Mouse (Mus musculus): ENCODE results near the gene Casq2. TPM values are rescaled to one million over a fixed set of nuclear protein-coding genes. Genes with fewer than 3 reads are reported as not detected.

The Casq2 gene
- 62.6 and 91.2 TPM in 2 replicates for polyA plus RNA-seq (2012; rRNA removed)
- 40.4 and 59.5 TPM in 2 replicates for polyA plus RNA-seq (2014; fragmentation: Nextera tagmentation; extraction: Ambion mirVana)

- no peak within 1 kb of the TSS for H3K4me2 ChIP-seq (replicated peaks; ENCODE audit: low read depth, low read length, severe bottlenecking)
- H3K27me3 ChIP-seq (ENCODE audit: control insufficient read depth, insufficient read depth, low read length): no peaks in the 10 kb centered on the region
- H3K4me3 ChIP-seq (replicated peaks; ENCODE audit: low read length): no peak within 1 kb of the TSS
- H3K9ac ChIP-seq (ENCODE audit: low read depth, low read length, severe bottlenecking): no peak within 1 kb of the TSS
- H3K36me3 ChIP-seq (ENCODE audit: control insufficient read depth, insufficient read depth, low read length): no peaks in the 10 kb centered on the region
- no peak for DNase-seq (ENCODE audit: low spot score)
- 72% methylated on average over 4 of the region's 4 CpGs for WGBS
- H3K9me3 ChIP-seq (ENCODE audit: control insufficient read depth, low read length): no peaks in the 10 kb centered on the region
- no peaks in the 10 kb centered on the region for H3K4me1 ChIP-seq (ENCODE audit: control insufficient read depth, insufficient read depth, low read length)
- 0 out of 2 replicates have a peak within 1 kb of the TSS, but pooled peaks have one; percentile 52 for H3K27ac ChIP-seq (replicated peaks; ENCODE audit: low read depth, low read length)
- 0 out of 2 replicates have a peak, but pooled peaks have one; percentile 35 for ATAC-seq (ENCODE audit: low FRiP score, low read depth)
- TF ChIP-seq POLR2A (IDR thresholded peaks at IDR 0.05; ENCODE audit: borderline replicate concordance, extremely low read depth, insufficient read depth, insufficient read length): no peak
Observed at GRCm38 (mm10) chr3:102086283-102086682, at the start of gene Casq2. Casq2 (plus strand) TSS chr3:102086415.

- WGBS: 82% methylated on average over 5 of the region's 5 CpGs
- Histone ChIP-seq H3K27me3 (ENCODE audit: control insufficient read depth, insufficient read depth, low read length) (no peaks in the 10 kb centered on the region), H3K4me1 (ENCODE audit: control insufficient read depth, insufficient read depth, low read length) (no peaks in the 10 kb centered on the region), H3K36me3 (ENCODE audit: control insufficient read depth, insufficient read depth, low read length) (no peaks in the 10 kb centered on the region), H3K4me3 (replicated peaks; ENCODE audit: low read length) (no peak overlapping the region), H3K9ac (ENCODE audit: low read depth, low read length, severe bottlenecking) (no peak overlapping the region), H3K27ac (replicated peaks; ENCODE audit: low read depth, low read length) (no peak overlapping the region), H3K9me3 (ENCODE audit: control insufficient read depth, low read length) (no peaks in the 10 kb centered on the region), H3K4me2 (replicated peaks; ENCODE audit: low read depth, low read length, severe bottlenecking) (no peak overlapping the region)
- no peak for TF ChIP-seq POLR2A (IDR thresholded peaks at IDR 0.05; ENCODE audit: borderline replicate concordance, extremely low read depth, insufficient read depth, insufficient read length)
- DNase-seq (ENCODE audit: low spot score): no peak
- no peak for ATAC-seq (ENCODE audit: low FRiP score, low read depth)
Observed at GRCm38 (mm10) chr3:102037806-102038205, 48.4 kb upstream of the Casq2 start.

DNA sequence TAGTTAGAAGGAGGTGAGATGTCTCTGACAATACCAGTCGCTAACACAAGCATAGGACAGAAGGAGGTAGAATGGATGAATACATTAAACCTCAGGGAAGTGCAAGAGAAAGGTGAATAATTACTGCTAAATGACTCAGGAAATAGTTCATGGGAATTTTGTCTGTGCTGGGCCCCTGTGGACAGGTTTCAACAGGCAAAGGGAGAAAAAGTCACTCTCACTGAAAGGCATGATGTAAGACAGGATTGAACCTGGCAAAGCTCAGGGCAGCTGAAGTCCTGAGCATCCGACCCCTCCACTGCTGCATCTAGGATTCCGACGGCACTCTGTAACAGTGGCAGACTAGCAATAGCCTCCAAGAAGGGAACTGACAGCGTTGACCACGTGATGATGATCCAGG lies 47.6 kb upstream of the Casq2 start:
- Histone ChIP-seq H3K9me3 (ENCODE audit: control insufficient read depth, low read length) (no peaks in the 10 kb centered on the region), H3K4me2 (replicated peaks; ENCODE audit: low read depth, low read length, severe bottlenecking) (no peak overlapping the region), H3K4me1 (ENCODE audit: control insufficient read depth, insufficient read depth, low read length) (no peaks in the 10 kb centered on the region), H3K36me3 (ENCODE audit: control insufficient read depth, insufficient read depth, low read length) (no peaks in the 10 kb centered on the region), H3K27me3 (ENCODE audit: control insufficient read depth, insufficient read depth, low read length) (no peaks in the 10 kb centered on the region), H3K27ac (replicated peaks; ENCODE audit: low read depth, low read length) (no peak overlapping the region), H3K9ac (ENCODE audit: low read depth, low read length, severe bottlenecking) (no peak overlapping the region), H3K4me3 (replicated peaks; ENCODE audit: low read length) (no peak overlapping the region)
- DNase-seq (ENCODE audit: low spot score) (no peak), ATAC-seq (ENCODE audit: low FRiP score, low read depth) (no peak)
- 76% methylated on average over 6 of the region's 6 CpGs for WGBS
- TF ChIP-seq POLR2A (IDR thresholded peaks at IDR 0.05; ENCODE audit: borderline replicate concordance, extremely low read depth, insufficient read depth, insufficient read length): no peak

- no peaks in the 10 kb centered on the region for H3K27me3 ChIP-seq (ENCODE audit: control insufficient read depth, insufficient read depth, low read length)
- H3K4me2 ChIP-seq (replicated peaks; ENCODE audit: low read depth, low read length, severe bottlenecking): no peak overlapping the region
- no peak overlapping the region for H3K27ac ChIP-seq (replicated peaks; ENCODE audit: low read depth, low read length)
- ATAC-seq (ENCODE audit: low FRiP score, low read depth) (no peak), DNase-seq (ENCODE audit: low spot score) (no peak)
- 81% methylated on average over 4 of the region's 4 CpGs for WGBS
- TF ChIP-seq POLR2A (IDR thresholded peaks at IDR 0.05; ENCODE audit: borderline replicate concordance, extremely low read depth, insufficient read depth, insufficient read length): no peak
- H3K9ac ChIP-seq (ENCODE audit: low read depth, low read length, severe bottlenecking): no peak overlapping the region
- no peaks in the 10 kb centered on the region for H3K4me1 ChIP-seq (ENCODE audit: control insufficient read depth, insufficient read depth, low read length)
- no peak overlapping the region for H3K4me3 ChIP-seq (replicated peaks; ENCODE audit: low read length)
- no peaks in the 10 kb centered on the region for H3K9me3 ChIP-seq (ENCODE audit: control insufficient read depth, low read length)
- H3K36me3 ChIP-seq (ENCODE audit: control insufficient read depth, insufficient read depth, low read length): no peaks in the 10 kb centered on the region
Observed at GRCm38 (mm10) chr3:102041632-102042031, 44.6 kb upstream of the Casq2 start.

- Histone ChIP-seq H3K4me1 (ENCODE audit: control insufficient read depth, insufficient read depth, low read length) (no peaks in the 10 kb centered on the region), H3K9ac (ENCODE audit: low read depth, low read length, severe bottlenecking) (no peak overlapping the region), H3K27ac (replicated peaks; ENCODE audit: low read depth, low read length) (no peak overlapping the region), H3K4me3 (replicated peaks; ENCODE audit: low read length) (no peak overlapping the region), H3K4me2 (replicated peaks; ENCODE audit: low read depth, low read length, severe bottlenecking) (no peak overlapping the region), H3K27me3 (ENCODE audit: control insufficient read depth, insufficient read depth, low read length) (no peaks in the 10 kb centered on the region), H3K36me3 (ENCODE audit: control insufficient read depth, insufficient read depth, low read length) (no peaks in the 10 kb centered on the region), H3K9me3 (ENCODE audit: control insufficient read depth, low read length) (no peaks in the 10 kb centered on the region)
- 30% methylated on average over 3 of the region's 3 CpGs for WGBS
- ATAC-seq (ENCODE audit: low FRiP score, low read depth): no peak
- no peak for TF ChIP-seq POLR2A (IDR thresholded peaks at IDR 0.05; ENCODE audit: borderline replicate concordance, extremely low read depth, insufficient read depth, insufficient read length)
- DNase-seq (ENCODE audit: low spot score): no peak
Observed at GRCm38 (mm10) chr3:102045071-102045470, 41.1 kb upstream of the Casq2 start.

- TF ChIP-seq POLR2A (IDR thresholded peaks at IDR 0.05; ENCODE audit: borderline replicate concordance, extremely low read depth, insufficient read depth, insufficient read length): no peak
- Histone ChIP-seq H3K4me2 (replicated peaks; ENCODE audit: low read depth, low read length, severe bottlenecking) (no peak overlapping the region), H3K27me3 (ENCODE audit: control insufficient read depth, insufficient read depth, low read length) (no peaks in the 10 kb centered on the region), H3K27ac (replicated peaks; ENCODE audit: low read depth, low read length) (no peak overlapping the region), H3K9me3 (ENCODE audit: control insufficient read depth, low read length) (no peaks in the 10 kb centered on the region), H3K36me3 (ENCODE audit: control insufficient read depth, insufficient read depth, low read length) (no peaks in the 10 kb centered on the region), H3K4me3 (replicated peaks; ENCODE audit: low read length) (no peak overlapping the region), H3K4me1 (ENCODE audit: control insufficient read depth, insufficient read depth, low read length) (no peaks in the 10 kb centered on the region), H3K9ac (ENCODE audit: low read depth, low read length, severe bottlenecking) (no peak overlapping the region)
- 89% methylated on average over 2 of the region's 2 CpGs for WGBS
- DNase-seq (ENCODE audit: low spot score): no peak
- no peak for ATAC-seq (ENCODE audit: low FRiP score, low read depth)
Observed at GRCm38 (mm10) chr3:102047532-102047931, 38.7 kb upstream of the Casq2 start.
